Comparison of ENCODE assay signal across 8 mouse cellular contexts in the genomic region with DNA sequence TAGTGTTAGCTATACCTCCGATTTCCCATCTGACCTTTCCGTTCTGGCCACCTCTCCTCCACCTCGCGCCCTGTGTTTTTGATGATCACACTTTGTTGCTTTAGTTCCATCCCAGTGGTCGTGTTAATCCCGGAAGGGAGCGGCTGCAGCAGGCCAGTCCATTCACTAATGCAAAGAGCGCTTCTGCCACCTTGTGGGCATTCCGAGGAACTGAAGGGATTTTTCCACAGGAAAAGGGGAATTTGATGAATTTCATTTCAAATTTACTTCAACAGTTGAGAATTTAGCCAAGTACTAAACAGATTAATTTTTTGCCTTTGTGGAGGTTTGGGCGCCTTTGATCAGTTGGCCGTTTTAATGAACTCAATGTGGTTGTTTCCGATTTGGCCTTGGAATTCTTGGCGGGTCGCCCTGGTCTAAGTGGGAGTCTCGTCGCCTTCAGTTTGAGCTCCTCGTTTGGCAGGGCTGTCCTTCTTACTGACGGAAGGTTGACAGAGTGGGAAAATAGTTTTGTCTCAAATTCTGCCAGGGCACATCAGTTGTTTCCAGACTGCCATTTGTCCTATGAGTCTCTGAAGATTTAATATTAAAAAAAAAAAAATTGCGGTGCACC.
DNase-seq lines count a peak whose midpoint lies in the region; ATAC-seq and TF ChIP-seq lines count a peak whose summit lies in the region.

No protein-coding gene starts in this region.

- no peaks in the 10 kb centered on the region for H3K4me1 ChIP-seq in spleen, adult 2 months (ENCODE audit: control insufficient read depth, insufficient read depth, insufficient read length)
- H3K4me1 ChIP-seq in limb, embryonic 10.5 days = peaks cover 8% of the 10 kb centered on the region
- H3K4me1 ChIP-seq in midbrain, embryonic 13.5 days (replicated peaks) = 0 out of 2 replicates have a peak, but pooled peaks cover 4% of the 10 kb centered on the region
- H3K4me1 ChIP-seq in stomach, embryonic 16.5 days (ENCODE audit: control insufficient read depth, insufficient read depth, low read length) = no peaks in the 10 kb centered on the region

- DNase-seq in spleen, adult 2 months (ENCODE audit: low read depth in 1 of 2, low spot score in 2 of 2) = peak in 1 of 2 experiments; percentile 8
- no peak for DNase-seq in spleen, adult 12 weeks (ENCODE audit: low spot score)
- DNase-seq in embryo, embryonic 9.5 days (ENCODE audit: extremely low spot score) = peak; percentile 66
- DNase-seq in heart, adult 18-20 months = peak; percentile 51 to 78
- peak; percentile 65 for DNase-seq in kidney, adult 18-20 months
- DNase-seq in limb, embryonic 10.5 days (ENCODE audit: low spot score) = peak; percentile 72

- H3K4me3 ChIP-seq in spleen, adult 2 months (ENCODE audit: extremely low read depth, insufficient read depth, insufficient read length) = no peak overlapping the region
- 0 out of 2 replicates have a peak overlapping the region, but pooled peaks have one; percentile 28 for H3K4me3 ChIP-seq in limb, embryonic 10.5 days
- H3K4me3 ChIP-seq in midbrain, embryonic 13.5 days (replicated peaks) = no peak overlapping the region
- peak overlapping the region; percentile 5 for H3K4me3 ChIP-seq in stomach, embryonic 16.5 days (replicated peaks; ENCODE audit: low read length)

- H3K27ac ChIP-seq in spleen, adult 2 months (ENCODE audit: insufficient read depth, low read length) = no peak overlapping the region
- H3K27ac ChIP-seq in limb, embryonic 10.5 days = no peak overlapping the region
- H3K27ac ChIP-seq in midbrain, embryonic 13.5 days = no peak overlapping the region
- no peak overlapping the region for H3K27ac ChIP-seq in stomach, embryonic 16.5 days (ENCODE audit: low read length)

- H3K4me2 ChIP-seq in midbrain, embryonic 13.5 days (replicated peaks) = peak overlapping the region; percentile 42
- peak overlapping the region; percentile 42 for H3K4me2 ChIP-seq in stomach, embryonic 16.5 days (ENCODE audit: low read depth, low read length)

- no peaks in the 10 kb centered on the region for H3K9me3 ChIP-seq in limb, embryonic 10.5 days (replicated peaks)
- H3K9me3 ChIP-seq in midbrain, embryonic 13.5 days = no peaks in the 10 kb centered on the region
- no peaks in the 10 kb centered on the region for H3K9me3 ChIP-seq in stomach, embryonic 16.5 days (replicated peaks; ENCODE audit: control insufficient read depth, low read length)

- WGBS in spleen, adult 2 months = 24% methylated on average over 19 of the region's 19 CpGs
- WGBS in limb, embryonic 10.5 days = 22% methylated on average over 19 of the region's 19 CpGs
- WGBS in midbrain, embryonic 13.5 days = 24% methylated on average over 19 of the region's 19 CpGs
- 14% methylated on average over 19 of the region's 19 CpGs for WGBS in stomach, embryonic 16.5 days

- peak; percentile 93 for ATAC-seq in midbrain, embryonic 13.5 days
- peak; percentile 60; the same call in 1 of the 2 replicates for ATAC-seq in stomach, embryonic 16.5 days (ENCODE audit: insufficient read depth, low FRiP score)

- H3K9ac ChIP-seq in midbrain, embryonic 13.5 days (replicated peaks) = no peak overlapping the region
- peak overlapping the region; percentile 68 for H3K9ac ChIP-seq in stomach, embryonic 16.5 days (ENCODE audit: low read length)

- H3K36me3 ChIP-seq in spleen, adult 2 months (ENCODE audit: control insufficient read depth, insufficient read depth, low read length) = no peaks in the 10 kb centered on the region
- no peaks in the 10 kb centered on the region for H3K36me3 ChIP-seq in limb, embryonic 10.5 days
- H3K36me3 ChIP-seq in midbrain, embryonic 13.5 days = no peaks in the 10 kb centered on the region
- no peaks in the 10 kb centered on the region for H3K36me3 ChIP-seq in stomach, embryonic 16.5 days (ENCODE audit: control insufficient read depth, insufficient read depth, low read length)

- TF ChIP-seq CTCF in spleen, adult 2 months (IDR thresholded peaks at IDR 0.05; ENCODE audit: extremely low read depth, insufficient read depth, insufficient read length, insufficient replicate concordance) = peak; percentile 33; the same call in 1 of the 2 replicates

- TF ChIP-seq POLR2A in spleen, adult 2 months (IDR thresholded peaks at IDR 0.05; ENCODE audit: low read depth, low read length) = no peak

- no peaks in the 10 kb centered on the region for H3K27me3 ChIP-seq in spleen, adult 2 months (ENCODE audit: control insufficient read depth, insufficient read depth, low read length)
- H3K27me3 ChIP-seq in limb, embryonic 10.5 days (ENCODE audit: low read depth, poor library complexity, severe bottlenecking) = peaks cover 5% of the 10 kb centered on the region; the same call in 1 of the 2 replicates
- no peaks in the 10 kb centered on the region for H3K27me3 ChIP-seq in midbrain, embryonic 13.5 days
- H3K27me3 ChIP-seq in stomach, embryonic 16.5 days (ENCODE audit: control insufficient read depth, insufficient read depth, low read length) = no peaks in the 10 kb centered on the region

Comparison
In these comparisons a context has a peak if more than half of its experiments do, and no peak if none do; other contexts are left out.
1. H3K4me3 ChIP-seq: peak in limb, embryonic 10.5 days (single experiment) and stomach, embryonic 16.5 days (single experiment); none in spleen, adult 2 months (single experiment) and midbrain, embryonic 13.5 days (single experiment).